Mouse (Mus musculus): ENCODE data around the gene Kalrn.

Kalrn gene

DNA sequence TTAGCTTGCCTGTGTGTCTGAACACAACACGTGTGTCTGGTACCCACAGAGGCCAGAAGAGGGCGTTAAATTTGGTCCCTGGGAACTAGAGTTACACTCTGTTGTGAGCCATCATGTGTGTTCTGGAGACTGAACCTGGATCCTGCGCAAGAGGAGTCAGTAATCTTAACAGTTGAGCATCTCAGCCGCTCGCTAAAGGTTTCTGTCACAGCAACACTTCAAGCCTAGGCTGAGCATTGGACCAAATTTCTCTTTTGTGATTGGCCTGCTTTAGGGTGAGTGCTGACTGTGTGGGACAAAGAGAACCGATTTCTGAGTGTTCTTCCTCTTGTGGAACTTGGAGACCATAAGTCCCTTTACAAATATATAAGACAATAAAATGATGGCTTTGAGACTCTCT lies 622.9 kb downstream of the Kalrn start:
- DNase-seq: no peak

DNA sequence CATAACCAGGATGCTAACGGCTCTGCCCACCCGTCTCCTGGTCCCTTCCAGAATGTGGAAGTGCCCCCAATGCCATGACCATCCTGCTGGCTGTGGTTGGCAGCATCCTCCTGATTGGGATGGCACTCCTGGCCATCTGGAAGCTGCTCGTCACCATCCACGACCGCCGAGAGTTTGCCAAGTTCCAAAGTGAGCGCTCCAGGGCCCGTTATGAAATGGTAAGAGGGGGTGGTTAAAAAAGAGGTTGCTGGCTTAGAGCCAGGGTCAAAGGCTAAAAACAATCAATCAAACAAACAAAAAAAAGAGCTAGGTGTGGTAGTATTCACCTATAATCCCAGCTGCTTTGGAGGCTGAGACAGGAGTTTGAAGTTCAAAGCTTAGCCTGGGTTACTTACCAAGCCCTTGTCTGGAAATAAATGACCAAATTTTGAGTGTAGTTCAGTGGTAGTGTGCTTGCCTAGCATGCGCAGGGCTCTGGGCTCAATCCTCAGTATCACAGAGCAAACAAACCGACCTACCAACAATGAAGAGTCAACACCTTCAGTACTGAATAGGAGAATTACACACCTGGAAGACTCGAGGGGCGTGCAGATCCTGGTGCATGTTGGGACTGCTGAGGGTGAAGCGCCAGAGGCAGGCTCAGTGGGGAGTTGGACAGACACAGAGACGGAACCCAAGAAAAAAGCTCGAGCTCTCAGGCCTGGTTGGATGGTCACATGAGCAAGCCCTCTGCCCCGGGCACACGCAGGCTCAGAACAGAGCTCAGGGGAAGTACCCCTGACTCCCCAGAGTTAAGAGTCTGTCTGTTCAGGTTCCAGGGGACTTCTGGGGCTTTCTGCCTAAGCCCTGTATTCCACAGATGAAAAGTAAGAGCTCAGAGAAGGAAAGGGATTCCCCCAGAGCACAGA lies 625.4 kb downstream of the Kalrn start:
- no peak for DNase-seq

DNA sequence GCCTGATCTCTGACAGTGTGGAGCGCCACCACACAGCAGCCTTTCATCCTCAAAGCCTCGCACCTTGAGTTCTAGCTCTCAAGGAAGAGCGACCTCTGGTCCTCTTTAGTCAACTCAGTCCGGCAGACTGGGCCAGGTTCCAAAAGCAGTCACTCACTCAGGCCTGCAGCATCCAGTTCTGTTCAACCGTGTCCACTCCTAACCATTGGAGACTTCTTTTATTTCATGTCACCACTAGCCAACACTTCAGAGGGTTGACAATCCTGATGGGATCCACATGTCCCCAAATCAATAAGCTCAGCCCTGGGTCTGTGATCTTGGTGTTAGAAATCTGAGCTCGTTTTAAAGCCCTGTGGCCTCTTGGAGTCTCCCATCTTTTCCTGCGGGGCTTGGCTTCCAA lies 627.3 kb downstream of the Kalrn start:
- no peak for DNase-seq

DNA sequence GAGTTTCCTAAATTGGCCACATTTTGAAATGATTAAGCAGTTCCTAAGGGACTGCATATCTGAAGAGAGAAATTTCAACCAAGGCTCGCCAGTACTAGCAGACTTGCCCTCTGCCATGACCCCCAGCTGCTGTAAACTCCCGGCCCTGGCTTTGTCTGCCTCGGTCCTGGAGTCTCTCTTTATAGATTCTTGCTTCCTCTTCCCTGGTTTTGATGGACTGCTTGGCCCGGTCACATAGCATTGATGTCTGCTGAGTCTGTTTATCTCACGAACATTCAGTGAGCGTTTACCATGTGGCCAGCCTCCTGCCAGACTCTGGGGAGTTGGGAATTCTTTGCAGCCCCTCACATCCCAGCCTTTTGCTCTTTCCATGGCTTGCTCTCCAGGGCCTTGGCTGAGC lies 628.6 kb downstream of the Kalrn start:
- no peak for DNase-seq

DNA sequence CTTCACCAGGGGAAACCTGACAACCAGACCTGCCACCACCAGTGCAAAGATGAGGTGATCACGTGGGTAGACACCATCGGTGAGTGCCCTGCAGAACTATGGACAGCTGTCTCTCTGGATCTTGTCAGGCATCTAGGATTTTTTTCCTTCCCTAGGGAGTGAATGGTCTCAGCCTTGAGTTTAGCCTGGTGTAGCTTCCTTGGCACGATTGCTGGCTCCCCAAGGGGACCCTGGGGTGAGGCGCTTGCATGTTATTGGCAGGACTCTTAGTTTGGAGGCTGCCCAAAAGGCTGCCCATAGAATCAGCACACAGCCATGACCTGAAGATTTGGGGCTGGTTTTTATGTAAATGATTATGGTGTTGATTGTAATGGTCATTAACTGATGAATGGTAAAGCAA lies 629.2 kb downstream of the Kalrn start:
- no peak for DNase-seq

DNA sequence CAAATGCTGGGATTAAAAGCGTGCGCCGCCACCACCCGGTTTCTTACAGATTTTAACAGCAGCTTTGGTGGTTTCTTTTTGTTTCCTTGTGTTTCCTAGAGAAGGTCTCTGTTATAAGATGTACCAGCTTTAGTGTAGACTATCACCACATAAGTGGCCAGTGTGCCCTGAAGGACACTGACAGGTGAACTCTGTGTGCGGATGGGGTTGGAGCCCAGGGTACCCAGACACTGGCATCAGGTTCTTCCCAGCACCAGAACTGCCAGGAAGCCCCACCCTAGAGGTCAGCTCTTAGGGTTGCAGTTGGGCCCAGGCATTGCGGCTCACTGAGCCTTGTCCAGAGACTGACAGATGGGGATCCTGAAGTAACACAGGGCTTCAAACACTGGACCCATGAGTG lies 629.9 kb downstream of the Kalrn start:
- no peak for DNase-seq

DNA sequence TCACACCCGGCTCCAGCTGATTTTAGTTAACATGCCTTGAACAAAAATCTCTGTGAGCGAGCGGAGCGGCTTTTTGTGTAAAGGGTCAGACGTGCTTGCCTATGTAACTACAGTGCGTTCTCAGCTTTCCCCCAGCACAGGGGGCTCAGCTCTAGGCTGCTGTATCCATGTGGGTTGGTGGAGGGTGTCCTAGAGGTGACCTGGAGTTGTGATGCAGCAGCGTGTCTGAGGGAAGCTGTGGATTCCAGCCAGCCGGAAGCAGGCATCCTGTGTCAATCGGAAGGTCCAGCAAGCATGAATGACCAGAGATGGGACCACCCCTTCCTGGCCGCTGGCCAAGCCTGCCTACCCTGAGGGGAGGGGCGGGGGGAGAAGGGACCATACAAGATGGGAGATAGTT lies 631.0 kb downstream of the Kalrn start:
- DNase-seq: peak; percentile 52

DNA sequence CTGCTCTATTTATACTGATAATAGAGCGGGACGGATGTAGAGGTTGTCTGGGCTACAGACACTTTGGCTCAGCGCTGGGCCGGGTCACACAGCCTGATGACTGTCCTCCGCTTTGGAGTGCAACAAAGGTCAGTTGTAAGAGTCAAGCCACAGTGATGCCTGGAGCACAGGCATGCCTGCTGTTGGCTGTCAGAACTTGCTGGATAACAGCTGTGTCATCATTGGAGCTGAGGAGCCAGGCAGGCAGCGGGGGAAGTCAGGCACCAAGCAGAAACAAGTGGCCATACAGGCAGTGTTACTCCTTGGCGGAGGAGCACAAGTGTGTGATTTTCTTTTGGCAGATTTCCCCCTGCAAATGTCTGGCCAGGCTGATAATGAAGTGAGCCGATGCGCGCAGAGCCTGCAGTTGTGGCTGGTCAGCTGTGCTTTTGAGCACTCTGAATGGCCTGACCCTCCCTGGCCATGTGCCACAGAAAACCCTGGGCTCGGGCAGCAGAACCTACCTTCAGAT lies 632.0 kb downstream of the Kalrn start:
- peak; percentile 30 for DNase-seq

DNA sequence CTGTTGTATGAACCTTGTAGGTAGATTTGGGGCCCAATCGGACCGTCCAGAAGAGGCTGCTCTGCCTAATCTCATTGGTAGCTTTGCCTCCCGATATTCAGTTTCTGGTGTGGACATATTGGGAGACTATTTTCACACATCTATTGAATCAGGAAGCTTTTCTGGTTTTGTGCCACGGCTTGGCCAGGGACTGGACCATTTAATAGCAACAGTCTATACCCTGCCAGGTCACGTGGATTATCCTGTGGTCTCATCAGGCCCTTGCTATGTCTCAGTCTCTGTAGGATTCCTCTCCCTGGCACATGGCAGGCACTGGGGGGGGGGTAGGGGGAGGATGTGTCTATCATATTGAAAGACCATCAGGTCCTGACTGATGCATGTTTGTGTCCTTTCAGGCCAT lies 633.2 kb downstream of the Kalrn start:
- no peak for DNase-seq

DNA sequence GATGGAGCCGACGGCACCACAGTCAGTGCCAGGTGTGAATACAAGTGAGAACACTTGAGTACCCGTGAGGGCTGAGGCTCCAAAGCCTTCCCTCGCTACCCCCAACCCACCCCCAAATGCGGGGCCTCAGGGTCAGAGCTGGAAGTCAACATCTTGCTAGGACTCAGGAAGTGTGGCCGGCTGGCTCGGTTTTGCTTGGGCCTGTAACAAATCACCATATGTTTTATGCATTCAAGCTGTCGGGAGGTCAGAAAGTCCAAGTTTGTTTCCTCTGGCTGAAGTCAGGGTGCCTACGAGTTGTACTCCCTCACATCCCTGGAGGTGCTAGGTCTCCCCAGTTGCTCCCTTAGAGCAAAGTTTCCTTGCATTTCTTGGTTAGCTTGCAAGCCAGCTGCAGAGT lies 633.7 kb downstream of the Kalrn start:
- no peak for DNase-seq

DNA sequence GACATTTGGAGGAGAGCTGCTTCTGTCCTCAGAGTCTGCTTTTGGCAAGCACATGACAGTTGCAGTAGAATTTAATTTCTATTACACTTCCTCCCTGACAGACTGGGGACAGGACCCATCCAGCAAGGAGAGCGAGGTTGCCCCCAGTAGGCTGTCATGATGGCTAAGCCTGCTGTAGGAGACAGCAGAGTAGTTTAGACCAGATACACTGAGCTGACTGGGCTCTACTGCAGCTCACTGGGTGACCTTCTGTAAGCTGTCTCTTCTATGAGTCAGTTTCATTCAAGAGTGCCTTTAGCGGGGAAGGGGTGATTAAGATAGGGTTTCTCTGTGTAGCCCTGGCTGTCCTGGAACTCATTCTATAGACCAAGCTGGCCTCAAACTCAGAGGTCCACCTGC lies 634.2 kb downstream of the Kalrn start:
- no peak for DNase-seq

DNA sequence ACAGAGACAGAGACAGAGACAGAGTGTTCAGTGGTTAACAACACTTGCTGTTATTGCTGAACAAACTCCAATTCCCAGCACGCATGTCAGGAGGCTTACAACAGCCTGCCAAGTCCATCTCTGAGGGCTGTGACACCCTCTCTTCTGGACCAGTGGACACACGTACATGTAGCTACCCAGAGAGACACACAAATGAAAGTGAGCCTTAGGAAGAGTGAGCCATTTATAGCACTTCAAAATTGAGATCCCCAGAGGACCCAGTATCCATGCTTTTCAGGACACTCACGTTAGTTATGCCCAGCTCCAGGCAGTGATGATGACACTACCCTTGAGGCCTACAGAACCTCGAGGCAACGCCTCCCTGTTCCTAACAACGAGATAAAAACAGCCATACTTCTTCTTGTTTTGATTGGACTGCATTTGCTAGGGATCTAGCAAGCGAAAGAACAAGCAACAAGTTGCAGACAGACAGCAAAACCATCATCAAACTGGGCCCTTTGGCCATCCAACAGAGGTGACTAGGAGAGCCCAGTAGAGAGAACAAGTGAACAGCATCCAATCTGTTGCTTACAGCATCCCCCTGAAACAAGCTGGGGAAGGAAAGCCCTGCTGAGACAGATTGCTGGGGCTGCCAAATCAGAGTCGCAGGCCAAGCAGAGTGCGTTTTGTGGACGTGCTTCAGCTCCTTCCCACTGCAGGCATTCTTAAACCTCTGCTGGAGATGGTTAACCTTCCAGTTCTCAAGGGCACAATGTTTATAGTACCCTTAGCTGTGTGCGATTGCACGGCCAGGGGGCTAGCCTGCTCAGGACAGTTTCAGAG lies 634.8 kb downstream of the Kalrn start:
- no peak for DNase-seq

DNA sequence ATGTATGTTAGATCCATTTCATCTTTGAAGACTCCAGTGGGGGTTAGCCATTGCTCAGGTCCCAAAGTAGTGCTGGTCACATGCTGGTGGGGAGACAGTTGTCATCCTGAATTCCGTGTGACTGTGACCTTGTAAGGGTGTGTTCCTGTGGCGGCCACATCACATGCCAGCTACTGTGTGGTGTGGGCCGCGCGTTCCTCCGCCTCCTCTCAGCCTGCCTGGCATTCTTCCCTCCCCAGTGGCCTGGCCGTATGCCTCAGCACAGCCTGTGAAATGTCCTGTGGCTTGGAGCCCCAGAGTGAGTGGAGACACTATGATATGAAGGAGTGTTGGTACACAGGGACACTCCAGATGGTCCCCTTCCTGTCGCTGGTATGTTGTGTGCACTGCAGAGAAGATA lies 635.8 kb downstream of the Kalrn start:
- no peak for DNase-seq

DNA sequence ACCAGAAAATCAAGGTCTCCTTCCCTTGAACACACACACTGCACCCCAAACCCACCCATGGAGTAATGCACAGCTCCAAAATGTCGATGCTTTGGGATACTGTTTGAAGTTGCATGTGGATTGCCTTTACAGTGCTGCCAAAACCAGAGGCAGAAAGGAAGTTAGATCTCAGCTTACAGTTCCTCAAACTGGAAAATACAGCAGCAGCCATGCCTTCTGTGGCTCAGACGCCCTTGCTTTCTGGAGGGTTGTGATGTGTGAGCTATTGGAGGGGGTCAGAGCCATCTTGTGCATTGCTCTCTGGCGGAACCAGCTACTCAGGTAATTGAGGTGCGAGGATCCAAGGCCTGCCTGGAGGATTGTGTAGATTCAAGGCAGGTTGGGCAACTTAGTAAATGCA lies 636.4 kb downstream of the Kalrn start:
- DNase-seq: no peak

DNA sequence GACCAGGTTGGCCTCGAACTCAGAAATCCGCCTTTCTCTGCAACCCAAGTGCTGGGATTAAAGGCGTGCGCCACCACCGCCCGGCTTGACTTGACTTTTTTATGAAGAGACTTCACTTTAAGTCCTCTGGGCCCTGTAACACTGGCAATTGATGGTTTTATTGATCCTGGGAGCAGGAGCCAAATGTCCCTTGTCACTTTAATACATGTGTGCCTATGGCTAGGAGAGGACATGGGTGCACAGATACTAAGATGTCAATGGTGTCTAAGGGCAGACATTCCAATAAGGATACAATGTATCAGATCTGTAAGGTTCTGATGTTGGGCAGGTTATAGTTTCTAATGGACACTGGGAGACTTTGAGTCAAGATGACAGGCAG lies 637.9 kb downstream of the Kalrn start:
- no peak for DNase-seq

DNA sequence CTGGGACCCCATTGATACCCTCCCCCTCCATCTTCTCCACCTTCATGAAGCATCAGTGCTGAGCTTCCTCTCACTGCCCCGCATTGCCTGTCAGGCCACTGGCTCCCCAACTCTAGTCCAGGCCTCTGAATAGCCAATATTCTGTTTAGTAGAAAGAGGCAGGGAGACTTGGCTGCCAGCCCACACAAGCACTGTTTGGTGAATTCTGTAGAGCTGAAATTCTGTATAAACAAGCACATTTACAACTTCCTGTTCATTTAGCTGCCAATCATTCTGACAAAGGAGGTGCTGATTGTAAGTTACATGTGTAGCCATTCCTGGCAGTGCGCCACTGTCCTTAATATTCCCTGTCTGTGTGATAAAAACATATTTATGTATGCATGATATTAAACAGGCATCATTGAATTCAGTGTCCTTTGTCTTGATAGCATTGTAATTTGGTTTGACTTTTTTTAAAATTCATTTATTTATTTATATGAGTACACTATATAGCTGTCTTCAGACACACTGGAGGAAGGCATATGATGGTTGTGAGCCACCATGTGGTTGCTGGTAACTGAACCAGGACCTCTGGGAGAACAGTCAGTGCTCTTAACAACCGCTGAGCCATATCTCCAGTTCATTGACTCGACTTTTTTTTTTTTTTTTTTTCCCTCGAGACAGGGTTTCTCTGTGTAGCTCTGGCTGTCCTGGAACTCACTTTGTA lies 638.5 kb downstream of the Kalrn start:
- no peak for DNase-seq

DNA sequence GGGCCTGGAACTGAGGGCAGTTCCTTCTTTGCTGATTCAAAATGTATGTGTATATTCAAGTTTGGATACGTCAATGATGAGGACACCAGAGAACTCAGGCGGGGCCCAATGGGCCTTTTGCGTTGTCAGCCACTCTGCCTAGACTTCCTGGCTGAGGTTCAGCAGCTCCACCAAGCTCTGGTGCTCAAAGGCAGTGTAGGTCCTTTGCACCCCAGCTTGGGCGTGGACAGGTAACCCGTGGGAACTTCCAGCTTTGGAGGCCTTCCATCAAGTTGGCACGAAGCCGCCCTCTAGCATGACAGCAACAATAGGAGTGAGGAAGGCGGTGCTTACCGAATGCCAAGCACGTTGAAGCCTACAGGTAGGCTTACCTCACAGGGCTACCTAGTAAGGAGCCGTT lies 639.9 kb downstream of the Kalrn start:
- DNase-seq: no peak

DNA sequence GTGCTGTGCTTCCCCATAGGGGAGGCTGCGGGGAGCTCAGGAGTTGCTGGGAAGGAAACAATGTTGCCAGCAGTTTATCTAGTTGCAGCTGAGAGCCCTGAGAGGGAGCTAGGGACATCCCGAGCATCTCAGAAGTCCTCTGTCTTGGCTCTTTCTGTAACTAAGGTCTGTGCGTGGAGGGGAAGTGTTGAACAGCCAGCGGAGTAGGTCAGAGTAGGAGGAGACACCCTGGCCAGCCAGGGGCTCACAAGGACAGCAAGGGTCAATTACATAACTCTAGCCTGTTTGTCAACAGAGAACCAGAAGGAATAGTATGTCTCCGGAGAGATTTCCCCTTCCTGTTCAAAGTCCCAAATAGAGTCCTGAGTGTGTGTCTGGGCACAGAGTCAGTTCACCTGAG lies 641.2 kb downstream of the Kalrn start:
- DNase-seq: no peak

DNA sequence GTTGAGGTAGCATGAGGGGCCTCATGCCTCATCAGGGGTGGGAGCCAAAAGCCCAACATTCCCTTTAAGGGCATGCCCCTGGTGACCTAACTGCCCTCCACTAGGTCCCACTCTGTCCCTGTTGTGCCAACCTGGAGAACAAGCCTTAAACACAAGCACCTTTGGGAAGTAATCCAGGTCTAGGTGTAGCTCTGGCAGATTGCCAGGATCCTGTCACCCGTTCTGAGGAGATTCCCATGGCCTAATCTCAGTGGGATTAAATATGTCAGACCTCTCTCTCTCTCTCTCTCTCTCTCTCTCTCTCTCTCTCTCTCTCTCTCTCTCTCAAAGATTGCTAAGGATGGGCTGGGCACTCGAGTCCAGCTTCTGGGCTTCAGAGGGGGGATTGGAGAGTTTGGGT lies 641.6 kb downstream of the Kalrn start:
- no peak for DNase-seq

DNA sequence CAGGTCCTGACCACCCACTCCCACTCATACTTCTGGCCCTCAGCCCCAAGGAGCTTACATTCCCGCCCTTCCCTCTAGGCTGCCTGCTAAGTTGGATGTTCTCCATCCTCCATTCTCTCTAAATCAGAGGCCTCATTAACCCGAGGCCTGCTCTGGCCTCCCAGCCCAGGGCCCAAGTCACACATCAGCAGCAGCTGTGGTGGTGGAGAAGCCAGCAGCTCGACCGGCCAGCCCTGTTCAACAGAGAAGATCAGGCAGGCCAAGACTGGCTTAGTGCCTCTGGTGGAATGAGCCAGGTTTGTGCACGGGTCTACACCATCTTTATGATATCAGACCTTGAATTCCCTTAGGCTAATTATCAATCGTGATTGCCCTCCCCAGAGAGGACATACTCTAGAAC lies 642.5 kb downstream of the Kalrn start:
- no peak for DNase-seq

DNA sequence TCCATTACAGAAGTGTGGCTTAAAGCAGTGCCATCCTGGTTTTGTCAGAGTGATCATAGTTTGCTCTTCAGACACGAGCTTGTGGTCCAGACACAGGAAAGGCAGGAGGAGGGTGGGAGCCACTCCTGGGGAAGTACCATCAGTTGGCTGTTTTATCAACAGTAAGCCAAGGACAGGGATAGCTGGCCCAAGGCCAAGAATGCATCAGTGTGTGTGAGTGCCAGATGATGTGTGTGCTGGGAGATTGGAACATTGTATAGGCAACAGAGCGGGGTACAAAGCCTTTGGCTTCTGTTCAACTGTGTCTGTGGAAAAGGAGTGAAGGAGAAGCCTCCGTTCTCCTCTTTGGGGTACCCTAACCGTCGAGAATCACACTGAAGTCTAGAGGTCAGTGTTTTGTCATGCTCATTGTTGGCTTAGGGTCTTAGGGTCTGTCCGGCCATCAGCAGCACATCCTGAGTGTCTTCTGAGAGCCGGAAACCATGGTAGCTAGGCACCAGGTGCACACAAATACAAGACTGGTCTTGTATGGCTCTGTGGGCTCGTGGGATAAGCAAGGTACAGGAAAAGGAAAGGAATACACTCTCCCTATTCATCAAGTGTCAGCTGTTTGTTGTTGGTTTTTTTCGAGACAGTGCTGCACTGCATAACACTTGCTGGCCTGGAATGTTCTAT lies 644.4 kb downstream of the Kalrn start:
- DNase-seq: peak; percentile 38

DNA sequence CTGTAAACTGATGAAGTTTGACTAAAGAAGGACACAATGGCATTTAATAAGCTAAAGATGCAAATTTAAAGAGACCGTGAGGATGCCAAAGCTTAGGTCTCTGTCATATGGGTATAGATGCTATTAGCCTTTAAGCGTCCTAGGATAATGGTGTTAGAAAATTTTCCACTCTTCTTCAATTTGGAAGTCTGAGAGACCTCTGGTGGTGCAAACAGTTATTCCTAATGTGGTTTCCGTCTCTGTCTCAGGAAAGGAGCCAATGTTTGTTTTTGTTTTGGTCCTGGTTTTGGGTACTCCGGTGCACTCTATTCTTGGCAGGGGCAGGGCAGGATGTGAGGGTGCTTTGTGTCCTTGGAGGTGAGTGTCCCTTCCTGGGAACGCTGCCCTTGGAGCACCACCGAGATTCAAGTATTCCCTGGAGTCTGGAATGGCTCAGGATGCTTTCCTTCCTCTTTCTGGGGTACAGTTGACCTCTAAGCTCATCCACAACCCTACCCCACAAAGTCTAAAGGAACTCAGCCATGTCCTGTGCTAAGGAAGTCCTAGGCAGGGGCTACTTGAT lies 646.0 kb downstream of the Kalrn start:
- no peak for DNase-seq
